8 mouse cellular contexts compared by ENCODE assay signal in the genomic region with DNA sequence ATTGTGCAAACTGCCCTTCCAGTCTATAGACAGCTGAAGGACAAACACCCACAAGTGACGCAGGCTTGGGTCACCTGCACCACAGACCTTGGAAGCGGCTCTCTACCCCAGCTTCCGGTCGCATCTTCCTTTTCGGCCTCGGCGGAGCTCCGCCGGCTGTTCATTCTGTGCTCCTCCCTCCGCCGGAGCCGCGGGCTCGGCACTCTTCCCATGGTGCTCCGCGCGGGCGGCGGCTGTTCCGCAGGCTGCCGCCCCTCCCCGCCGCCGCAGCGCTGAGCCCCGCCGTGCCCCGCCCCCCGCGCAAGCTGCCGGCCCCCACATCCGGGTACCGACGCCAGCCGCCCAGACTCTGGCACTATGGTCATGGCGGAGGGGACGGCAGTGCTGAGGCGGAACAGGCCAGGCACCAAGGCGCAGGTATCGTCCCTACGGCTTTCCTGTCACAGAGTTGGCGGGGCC. TPM values are rescaled to one million over a fixed set of nuclear protein-coding genes. Genes with fewer than 3 reads are reported as not detected.
A peak's percentile ranks its signal among the peaks of the same experiment; 100 is the strongest.
DNase-seq lines count a peak whose midpoint lies in the region; ATAC-seq lines count a peak whose summit lies in the region.

A gene (plus strand): TSS at position 289 of the 459 bp plus-strand sequence.

- peak within 1 kb of the TSS; percentile 78 for H3K9ac ChIP-seq in intestine, embryonic 14.5 days (ENCODE audit: low read length)

- intact Hi-C loops in left cerebral cortex, postnatal 14 days (cut with DNase I): loop anchor here (2.0 kb wide), 2 partner anchors 42 to 78 kb away; a partner anchor contains a TSS

- H3K27ac ChIP-seq in intestine, embryonic 14.5 days (ENCODE audit: low read depth): peak within 1 kb of the TSS; percentile 89

- ATAC-seq in intestine, embryonic 14.5 days (replicated peaks; ENCODE audit: low FRiP score, low TSS enrichment, low read depth): peak; percentile 95

- H3K4me2 ChIP-seq in intestine, embryonic 14.5 days (ENCODE audit: low read length): peak within 1 kb of the TSS; percentile 85

- H3K4me3 ChIP-seq in intestine, embryonic 14.5 days (ENCODE audit: low read depth, low read length): peak within 1 kb of the TSS; percentile 85

- no peaks in the 10 kb centered on the region for H3K9me3 ChIP-seq in intestine, embryonic 14.5 days (ENCODE audit: control insufficient read depth, low read length)

- under 1% methylated on average over 40 of the region's 42 CpGs for WGBS in intestine, embryonic 14.5 days

- peak; percentile 94 to 98 for DNase-seq in adrenal gland, adult (ENCODE audit: inconsistent age in 2 of 2, low spot score in 1 of 2)
- DNase-seq in embryo, embryonic 10.5 days (ENCODE audit: low spot score): peak; percentile 92
- peak; percentile 93 for DNase-seq in gastrocnemius, postnatal 25 days
- peak; percentile 97 for DNase-seq in intestine, embryonic 14.5 days (ENCODE audit: low spot score)
- peak; percentile 91 to 93 for DNase-seq in left cerebral cortex, postnatal 14 days (ENCODE audit: low spot score in 2 of 2)
- peak; percentile 94 for DNase-seq in mesoderm, embryonic 11.5 days (ENCODE audit: low read depth, low spot score)
- DNase-seq in right cerebral cortex, postnatal 36 days (ENCODE audit: low spot score in 2 of 2): peak; percentile 86 to 87
- peak; percentile 92 for DNase-seq in yolk sac, embryonic 10.5 days (ENCODE audit: low spot score)

- H3K36me3 ChIP-seq in intestine, embryonic 14.5 days (ENCODE audit: control insufficient read depth, insufficient read depth, low read length): peaks cover 3% of the 10 kb centered on the region; the same call in 1 of the 2 replicates

- no peaks in the 10 kb centered on the region for H3K27me3 ChIP-seq in intestine, embryonic 14.5 days (replicated peaks; ENCODE audit: control insufficient read depth, insufficient read depth, low read length)

- peaks cover 16% of the 10 kb centered on the region; the same call in 1 of the 2 replicates for H3K4me1 ChIP-seq in intestine, embryonic 14.5 days (replicated peaks; ENCODE audit: control insufficient read depth, insufficient read depth, low read length)

RNA-seq across cellular contexts. Expression of the gene that starts here (rescaled TPM):
- total RNA-seq in gastrocnemius, postnatal 25 days (2021): 10 to 100 TPM; 34.1 to 38.5 TPM
- polyA plus RNA-seq in intestine, embryonic 14.5 days (2014; fragmentation: Nextera tagmentation; extraction: Ambion mirVana): 145 and 146 TPM in 2 replicates
- total RNA-seq in left cerebral cortex, postnatal 14 days (2021): 10 to 100 TPM; 62.8 to 67.1 TPM

Comparison
In these comparisons a context has a peak if more than half of its experiments do, and no peak if none do; other contexts are left out.
1. Peak in every context shown above with its lines: DNase-seq, ATAC-seq, H3K4me3 ChIP-seq and H3K27ac ChIP-seq.